Comparison of ENCODE assay signal across 7 mouse cellular contexts in genomic region chr10:128636561-128636960, GRCm38 (mm10). TPM values are rescaled to one million over a fixed set of nuclear protein-coding genes. Genes with fewer than 3 reads are reported as not detected.
DNase-seq lines count a peak whose midpoint lies in the region; ATAC-seq and TF ChIP-seq lines count a peak whose summit lies in the region.

No protein-coding gene starts in this region.

- TF ChIP-seq CTCF in midbrain, postnatal 0 days (IDR thresholded peaks at IDR 0.05) = no peak
- no peak for TF ChIP-seq CTCF in liver, embryonic 14.5 days (IDR thresholded peaks at IDR 0.05; ENCODE audit: low read depth)

- no peak for ATAC-seq in midbrain, postnatal 0 days (ENCODE audit: low FRiP score)
- ATAC-seq in embryonic facial prominence, embryonic 12.5 days (ENCODE audit: insufficient number of reproducible peaks, insufficient read depth, low FRiP score, low TSS enrichment) = no peak
- no peak for ATAC-seq in liver, embryonic 14.5 days (ENCODE audit: insufficient read depth)
- ATAC-seq in erythroid progenitor cell, adult 5-6 weeks (replicated peaks; ENCODE audit: low FRiP score, poor library complexity, severe bottlenecking) = no peak

- no peak for DNase-seq in midbrain, embryonic 10.5 days (ENCODE audit: low spot score)
- no peak for DNase-seq in midbrain, postnatal 0 days (ENCODE audit: low spot score)
- no peak for DNase-seq in liver, embryonic 14.5 days (ENCODE audit: low read depth in 3 of 3, low spot score in 3 of 3)
- peak; percentile 70 for DNase-seq in thymus, postnatal 14 days
- DNase-seq in ovary, adult 18-20 months (ENCODE audit: low spot score) = no peak

- no peak overlapping the region for H3K4me2 ChIP-seq in midbrain, postnatal 0 days (ENCODE audit: low read depth, low read length, poor library complexity, severe bottlenecking)
- H3K4me2 ChIP-seq in embryonic facial prominence, embryonic 12.5 days (replicated peaks) = no peak overlapping the region
- peak overlapping the region; percentile 23 for H3K4me2 ChIP-seq in liver, embryonic 14.5 days (ENCODE audit: low read depth)

- 49% methylated on average over 6 of the region's 6 CpGs for WGBS in midbrain, embryonic 10.5 days
- 40% methylated on average over 6 of the region's 6 CpGs for WGBS in midbrain, postnatal 0 days
- 52% methylated on average over 6 of the region's 6 CpGs for WGBS in embryonic facial prominence, embryonic 12.5 days
- 23% methylated on average over 6 of the region's 6 CpGs for WGBS in liver, embryonic 14.5 days (ENCODE audit: insufficient replicate concordance)

- H3K27me3 ChIP-seq in midbrain, embryonic 10.5 days (ENCODE audit: low read depth, poor library complexity, severe bottlenecking) = no peaks in the 10 kb centered on the region
- H3K27me3 ChIP-seq in midbrain, postnatal 0 days (ENCODE audit: insufficient read depth, low read length) = no peaks in the 10 kb centered on the region
- no peaks in the 10 kb centered on the region for H3K27me3 ChIP-seq in embryonic facial prominence, embryonic 12.5 days
- peaks cover 3% of the 10 kb centered on the region; the same call in 1 of the 2 replicates for H3K27me3 ChIP-seq in liver, embryonic 14.5 days (ENCODE audit: control insufficient read depth, insufficient read depth, low read length)

- H3K9me3 ChIP-seq in midbrain, embryonic 10.5 days (replicated peaks) = no peaks in the 10 kb centered on the region
- no peaks in the 10 kb centered on the region for H3K9me3 ChIP-seq in midbrain, postnatal 0 days (ENCODE audit: low read length)
- H3K9me3 ChIP-seq in embryonic facial prominence, embryonic 12.5 days = no peaks in the 10 kb centered on the region
- no peaks in the 10 kb centered on the region for H3K9me3 ChIP-seq in liver, embryonic 14.5 days (ENCODE audit: control insufficient read depth, low read length)

- peak overlapping the region; percentile 24 for H3K27ac ChIP-seq in midbrain, embryonic 10.5 days (replicated peaks)
- H3K27ac ChIP-seq in midbrain, postnatal 0 days (ENCODE audit: low read depth, low read length) = no peak overlapping the region
- H3K27ac ChIP-seq in embryonic facial prominence, embryonic 12.5 days = no peak overlapping the region
- no peak overlapping the region for H3K27ac ChIP-seq in liver, embryonic 14.5 days

- peaks cover 20% of the 10 kb centered on the region for H3K4me1 ChIP-seq in midbrain, embryonic 10.5 days
- H3K4me1 ChIP-seq in midbrain, postnatal 0 days (ENCODE audit: insufficient read depth, low read length) = no peaks in the 10 kb centered on the region
- H3K4me1 ChIP-seq in embryonic facial prominence, embryonic 12.5 days = no peaks in the 10 kb centered on the region
- peaks cover 10 to 15% of the 10 kb centered on the region in 2 experiments for H3K4me1 ChIP-seq in liver, embryonic 14.5 days (replicated peaks; ENCODE audit: control insufficient read depth in 2 of 2, insufficient read depth in 2 of 2, low read length in 1 of 2)

- no peak overlapping the region for H3K9ac ChIP-seq in midbrain, postnatal 0 days (replicated peaks; ENCODE audit: low read length, poor library complexity, severe bottlenecking)
- H3K9ac ChIP-seq in embryonic facial prominence, embryonic 12.5 days = no peak overlapping the region
- H3K9ac ChIP-seq in liver, embryonic 14.5 days (replicated peaks) = no peak overlapping the region

- H3K36me3 ChIP-seq in midbrain, embryonic 10.5 days = peaks cover 60% of the 10 kb centered on the region
- H3K36me3 ChIP-seq in midbrain, postnatal 0 days (ENCODE audit: insufficient read depth, low read length) = peaks cover 71% of the 10 kb centered on the region
- H3K36me3 ChIP-seq in embryonic facial prominence, embryonic 12.5 days = peaks cover 57% of the 10 kb centered on the region
- H3K36me3 ChIP-seq in liver, embryonic 14.5 days (replicated peaks; ENCODE audit: control insufficient read depth, insufficient read depth, low read depth) = no peaks in the 10 kb centered on the region

- peak overlapping the region; percentile 9; the same call in 1 of the 2 replicates for H3K4me3 ChIP-seq in midbrain, embryonic 10.5 days
- H3K4me3 ChIP-seq in midbrain, postnatal 0 days (ENCODE audit: low read depth, low read length) = no peak overlapping the region
- H3K4me3 ChIP-seq in embryonic facial prominence, embryonic 12.5 days = 0 out of 2 replicates have a peak overlapping the region, but pooled peaks have one; percentile 1
- no peak overlapping the region for H3K4me3 ChIP-seq in liver, embryonic 14.5 days (ENCODE audit: insufficient read depth in 1 of 2, low read depth in 2 of 2, low read length in 2 of 2)

- no peak for TF ChIP-seq EP300 in liver, embryonic 14.5 days (IDR thresholded peaks at IDR 0.05; ENCODE audit: low read depth)

RNA-seq across cellular contexts. Expression of gene Ikzf4, which starts 9.2 kb away (rescaled TPM):
- 2.8 and 3.6 TPM in 2 replicates for polyA plus RNA-seq in midbrain, embryonic 10.5 days (2016; fragmentation: Nextera tagmentation; extraction: Ambion mirVana)
- total RNA-seq in midbrain, postnatal 0 days (2014; rRNA removed) = 21.9 and 26.2 TPM in 2 replicates
- 16.8 and 17.9 TPM in 2 replicates for polyA plus RNA-seq in midbrain, postnatal 0 days (2015; fragmentation: Nextera tagmentation; extraction: Ambion mirVana)
- polyA plus RNA-seq in embryonic facial prominence, embryonic 12.5 days (2016; fragmentation: Nextera tagmentation; extraction: Ambion mirVana) = 5.5 and 6.6 TPM in 2 replicates
- polyA plus RNA-seq in liver, embryonic 14.5 days (2012; rRNA removed) = 0.13 and 0.18 TPM in 2 replicates
- 0.05 TPM in 1 of 2 replicates, not detected in the other for polyA plus RNA-seq in liver, embryonic 14.5 days (2014; fragmentation: Nextera tagmentation; extraction: Ambion mirVana)
- not detected in 2 replicates for total RNA-seq in erythroid progenitor cell, adult 5-6 weeks (2015; ENCODE audit: low replicate concordance)
- total RNA-seq in erythroid progenitor cell, adult 5-6 weeks (2017; ENCODE audit: low replicate concordance) = not detected in 2 replicates

RNA-seq across cellular contexts. Expression of gene Rps26, which starts 10.0 kb away (rescaled TPM):
- 460 and 529 TPM in 2 replicates for polyA plus RNA-seq in midbrain, embryonic 10.5 days (2016; fragmentation: Nextera tagmentation; extraction: Ambion mirVana)
- total RNA-seq in midbrain, postnatal 0 days (2014; rRNA removed) = 1,580 and 1,646 TPM in 2 replicates
- 382 and 398 TPM in 2 replicates for polyA plus RNA-seq in midbrain, postnatal 0 days (2015; fragmentation: Nextera tagmentation; extraction: Ambion mirVana)
- 668 and 696 TPM in 2 replicates for polyA plus RNA-seq in embryonic facial prominence, embryonic 12.5 days (2016; fragmentation: Nextera tagmentation; extraction: Ambion mirVana)
- 867 and 921 TPM in 2 replicates for polyA plus RNA-seq in liver, embryonic 14.5 days (2012; rRNA removed)
- polyA plus RNA-seq in liver, embryonic 14.5 days (2014; fragmentation: Nextera tagmentation; extraction: Ambion mirVana) = 643 and 646 TPM in 2 replicates
- 581 and 593 TPM in 2 replicates for total RNA-seq in erythroid progenitor cell, adult 5-6 weeks (2015; ENCODE audit: low replicate concordance)
- total RNA-seq in erythroid progenitor cell, adult 5-6 weeks (2017; ENCODE audit: low replicate concordance) = 151 and 338 TPM in 2 replicates

RNA-seq across cellular contexts. Expression of gene Suox, which starts 37.3 kb away (rescaled TPM):
- 13.9 and 14.9 TPM in 2 replicates for polyA plus RNA-seq in midbrain, embryonic 10.5 days (2016; fragmentation: Nextera tagmentation; extraction: Ambion mirVana)
- 11.5 and 15.7 TPM in 2 replicates for total RNA-seq in midbrain, postnatal 0 days (2014; rRNA removed)
- polyA plus RNA-seq in midbrain, postnatal 0 days (2015; fragmentation: Nextera tagmentation; extraction: Ambion mirVana) = 8.9 and 11.8 TPM in 2 replicates
- 18.5 and 19.5 TPM in 2 replicates for polyA plus RNA-seq in embryonic facial prominence, embryonic 12.5 days (2016; fragmentation: Nextera tagmentation; extraction: Ambion mirVana)
- polyA plus RNA-seq in liver, embryonic 14.5 days (2012; rRNA removed) = 8.1 and 8.6 TPM in 2 replicates
- 7.6 and 9.9 TPM in 2 replicates for polyA plus RNA-seq in liver, embryonic 14.5 days (2014; fragmentation: Nextera tagmentation; extraction: Ambion mirVana)
- 21.4 and 35.7 TPM in 2 replicates for total RNA-seq in erythroid progenitor cell, adult 5-6 weeks (2015; ENCODE audit: low replicate concordance)
- total RNA-seq in erythroid progenitor cell, adult 5-6 weeks (2017; ENCODE audit: low replicate concordance) = 27.7 and 43.4 TPM in 2 replicates

RNA-seq across cellular contexts. Expression of gene Erbb3, which starts 47.1 kb away (rescaled TPM):
- 0.72 and 1.4 TPM in 2 replicates for polyA plus RNA-seq in midbrain, embryonic 10.5 days (2016; fragmentation: Nextera tagmentation; extraction: Ambion mirVana)
- 1.1 and 1.2 TPM in 2 replicates for total RNA-seq in midbrain, postnatal 0 days (2014; rRNA removed)
- polyA plus RNA-seq in midbrain, postnatal 0 days (2015; fragmentation: Nextera tagmentation; extraction: Ambion mirVana) = 0.21 and 0.33 TPM in 2 replicates
- polyA plus RNA-seq in embryonic facial prominence, embryonic 12.5 days (2016; fragmentation: Nextera tagmentation; extraction: Ambion mirVana) = 20.9 TPM in 2 replicates
- polyA plus RNA-seq in liver, embryonic 14.5 days (2012; rRNA removed) = 1.3 and 1.4 TPM in 2 replicates
- polyA plus RNA-seq in liver, embryonic 14.5 days (2014; fragmentation: Nextera tagmentation; extraction: Ambion mirVana) = 1.1 and 1.5 TPM in 2 replicates
- total RNA-seq in erythroid progenitor cell, adult 5-6 weeks (2015; ENCODE audit: low replicate concordance) = 0.84 and 1.1 TPM in 2 replicates
- 0.39 and 0.53 TPM in 2 replicates for total RNA-seq in erythroid progenitor cell, adult 5-6 weeks (2017; ENCODE audit: low replicate concordance)

RNA-seq across cellular contexts. Expression of gene Rab5b, which starts 59.5 kb away (rescaled TPM):
- 73.3 and 86.3 TPM in 2 replicates for polyA plus RNA-seq in midbrain, embryonic 10.5 days (2016; fragmentation: Nextera tagmentation; extraction: Ambion mirVana)
- 129 and 131 TPM in 2 replicates for total RNA-seq in midbrain, postnatal 0 days (2014; rRNA removed)
- 112 and 115 TPM in 2 replicates for polyA plus RNA-seq in midbrain, postnatal 0 days (2015; fragmentation: Nextera tagmentation; extraction: Ambion mirVana)
- 80.0 and 85.6 TPM in 2 replicates for polyA plus RNA-seq in embryonic facial prominence, embryonic 12.5 days (2016; fragmentation: Nextera tagmentation; extraction: Ambion mirVana)
- polyA plus RNA-seq in liver, embryonic 14.5 days (2012; rRNA removed) = 17.8 and 19.3 TPM in 2 replicates
- 24.5 and 26.2 TPM in 2 replicates for polyA plus RNA-seq in liver, embryonic 14.5 days (2014; fragmentation: Nextera tagmentation; extraction: Ambion mirVana)
- total RNA-seq in erythroid progenitor cell, adult 5-6 weeks (2015; ENCODE audit: low replicate concordance) = 30.6 and 54.1 TPM in 2 replicates
- 37.7 and 46.8 TPM in 2 replicates for total RNA-seq in erythroid progenitor cell, adult 5-6 weeks (2017; ENCODE audit: low replicate concordance)

Comparison
In these comparisons a context has a peak if more than half of its experiments do, and no peak if none do; other contexts are left out.
1. H3K4me3 ChIP-seq: peak in midbrain, embryonic 10.5 days (single experiment) and embryonic facial prominence, embryonic 12.5 days (single experiment); none in midbrain, postnatal 0 days (single experiment) and liver, embryonic 14.5 days (0 of 2).